Mouse (Mus musculus) testis, adult 2 months (tissue): ENCODE data around the gene Smpd2. TPM values are rescaled to one million over a fixed set of nuclear protein-coding genes. Genes with fewer than 3 reads are reported as not detected.

Experiments
- H3K27ac ChIP-seq: fragments of 200-500 bp; 2 replicates; pipeline ENCODE4 v1.5.1; 2012; ENCODE audit warnings: low read depth, low read length; ENCODE audit not compliant: control insufficient read depth, insufficient read depth
- H3K27me3 ChIP-seq: fragments of 200-500 bp; 2 replicates; pipeline ENCODE4 v1.6.1; 2012; ENCODE audit warnings: mild to moderate bottlenecking, low read length, moderate library complexity; ENCODE audit not compliant: control insufficient read depth, insufficient read depth
- H3K36me3 ChIP-seq: fragments of 200-500 bp; 2 replicates; pipeline ENCODE4 v1.6.1; 2012; ENCODE audit warnings: mild to moderate bottlenecking, low read length; ENCODE audit not compliant: control insufficient read depth, insufficient read depth
- H3K4me1 ChIP-seq: fragments of 200-500 bp; 2 replicates; pipeline ENCODE4 v1.6.1; 2012; ENCODE audit warnings: low read length; ENCODE audit not compliant: control insufficient read depth, insufficient read depth
- H3K4me3 ChIP-seq: fragments of 200-500 bp; 2 replicates; pipeline ENCODE4 v1.5.1; 2012; ENCODE audit warnings: low read depth, mild to moderate bottlenecking, low read length, moderate library complexity, mixed read lengths; ENCODE audit not compliant: control insufficient read depth
- CTCF ChIP-seq: fragments of 200-500 bp; IDR thresholded peaks from 2 replicates; pipeline ENCODE4 v1.5.1; 2012; ENCODE audit warnings: low read depth, mild to moderate bottlenecking, inconsistent platforms, low read length, moderate library complexity; ENCODE audit not compliant: control insufficient read depth, insufficient read depth, insufficient replicate concordance
- POLR2A ChIP-seq: fragments of 200-500 bp; IDR thresholded peaks from 2 replicates; pipeline ENCODE4 v1.6.1; 2012; ENCODE audit warnings: low read depth, mild to moderate bottlenecking, inconsistent platforms, low read length, moderate library complexity; ENCODE audit not compliant: control insufficient read depth
- polyA plus RNA-seq: library from polyadenylated mRNA; depleted of rRNA; stranded (reverse); fragments of >200 nt; gene quantifications from 2 replicates; pipeline ENCODE4 v1.2.3, GENCODE M21; 2012

The Smpd2 gene
- polyA plus RNA-seq, 1 experiment = 21.3 TPM

DNA sequence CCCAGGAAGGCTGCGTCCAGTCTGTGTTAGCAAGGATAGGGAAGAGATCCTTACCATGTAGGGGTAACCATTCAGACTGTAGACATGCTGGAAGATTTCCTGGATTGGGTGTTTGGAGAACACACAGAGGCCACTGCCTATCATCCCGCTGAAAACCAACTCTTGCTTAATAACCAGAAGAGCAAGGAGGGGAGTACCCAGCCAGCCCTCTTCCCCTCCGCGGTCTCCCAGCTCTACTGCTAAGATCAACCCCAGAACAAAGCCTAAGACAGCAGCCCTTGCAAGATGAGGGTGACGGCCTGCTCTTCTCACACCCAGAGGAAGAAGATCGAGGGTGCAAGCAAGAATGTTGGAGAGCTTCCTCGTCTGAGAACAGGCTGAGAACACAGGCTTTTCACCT lies 1.3 kb downstream of the Smpd2 start:
- Histone ChIP-seq H3K4me3 (peak overlapping the region; percentile 91), H3K27me3 (no peaks in the 10 kb centered on the region), H3K4me1 (peaks cover 13% of the 10 kb centered on the region), H3K27ac (no peak overlapping the region), H3K36me3 (no peaks in the 10 kb centered on the region)
- TF ChIP-seq CTCF = no peak
- TF ChIP-seq POLR2A = no peak

GRCm38 (mm10) chr10:41486506-41487170 lies 3.5 kb downstream of the Smpd2 start:
- H3K36me3 ChIP-seq = no peaks in the 10 kb centered on the region
- H3K4me1 ChIP-seq = peaks cover 17% of the 10 kb centered on the region
- no peak overlapping the region for H3K4me3 ChIP-seq
- no peaks in the 10 kb centered on the region for H3K27me3 ChIP-seq
- TF ChIP-seq CTCF = no peak
- no peak for TF ChIP-seq POLR2A
- no peak overlapping the region for H3K27ac ChIP-seq

DNA sequence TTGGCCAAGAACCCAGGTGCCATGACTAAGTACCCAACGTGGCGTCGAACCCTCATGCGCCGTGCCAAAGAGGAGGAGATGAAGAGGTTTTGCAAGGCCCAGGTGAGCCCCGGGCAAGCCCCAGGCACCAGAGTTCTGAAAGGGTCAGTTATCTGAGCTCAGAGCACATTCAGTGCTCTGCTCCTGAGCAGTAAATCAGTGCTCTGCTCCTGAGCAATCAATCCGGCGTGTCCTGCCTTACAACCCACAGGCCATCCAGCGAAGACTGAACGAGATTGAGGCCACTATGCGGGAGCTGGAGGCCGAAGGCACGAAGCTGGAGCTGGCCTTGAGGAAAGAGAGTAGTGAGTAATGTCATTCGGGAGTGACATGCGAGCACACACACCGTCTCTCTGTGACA lies 4.4 kb downstream of the Smpd2 start:
- H3K4me1 ChIP-seq = peaks cover 20% of the 10 kb centered on the region
- no peak for TF ChIP-seq CTCF
- no peak; the same call in 1 of the 2 replicates for TF ChIP-seq POLR2A
- H3K27ac ChIP-seq = no peak overlapping the region

DNA sequence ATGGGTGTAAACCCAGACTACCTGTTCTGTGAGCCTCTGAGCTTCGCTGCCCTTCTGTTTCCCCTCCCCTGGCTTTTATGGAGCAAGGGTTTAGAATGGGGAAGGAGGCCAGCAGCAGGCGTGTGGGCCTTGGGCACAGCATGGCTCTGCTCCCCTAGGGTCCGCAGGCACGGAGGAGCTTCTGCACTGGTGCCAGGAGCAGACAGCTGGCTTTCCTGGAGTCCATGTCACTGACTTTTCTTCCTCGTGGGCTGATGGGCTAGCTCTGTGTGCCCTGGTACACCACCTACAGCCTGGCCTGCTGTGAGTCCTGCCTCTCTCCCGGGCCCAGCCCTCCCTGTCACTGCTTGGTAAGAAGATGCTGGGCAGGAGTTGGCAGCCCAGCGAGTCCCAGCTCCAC lies 7.7 kb downstream of the Smpd2 start:
- H3K27me3 ChIP-seq = no peaks in the 10 kb centered on the region
- H3K4me1 ChIP-seq = peaks cover 13% of the 10 kb centered on the region
- no peaks in the 10 kb centered on the region for H3K36me3 ChIP-seq
- no peak overlapping the region for H3K27ac ChIP-seq
- H3K4me3 ChIP-seq = no peak overlapping the region
- no peak for TF ChIP-seq CTCF
- TF ChIP-seq POLR2A = no peak

More for the DNA sequence above, 4.4 kb downstream of the Smpd2 start:
- no peaks in the 10 kb centered on the region for H3K27me3 ChIP-seq
- H3K36me3 ChIP-seq = no peaks in the 10 kb centered on the region
- no peak overlapping the region for H3K4me3 ChIP-seq

DNA sequence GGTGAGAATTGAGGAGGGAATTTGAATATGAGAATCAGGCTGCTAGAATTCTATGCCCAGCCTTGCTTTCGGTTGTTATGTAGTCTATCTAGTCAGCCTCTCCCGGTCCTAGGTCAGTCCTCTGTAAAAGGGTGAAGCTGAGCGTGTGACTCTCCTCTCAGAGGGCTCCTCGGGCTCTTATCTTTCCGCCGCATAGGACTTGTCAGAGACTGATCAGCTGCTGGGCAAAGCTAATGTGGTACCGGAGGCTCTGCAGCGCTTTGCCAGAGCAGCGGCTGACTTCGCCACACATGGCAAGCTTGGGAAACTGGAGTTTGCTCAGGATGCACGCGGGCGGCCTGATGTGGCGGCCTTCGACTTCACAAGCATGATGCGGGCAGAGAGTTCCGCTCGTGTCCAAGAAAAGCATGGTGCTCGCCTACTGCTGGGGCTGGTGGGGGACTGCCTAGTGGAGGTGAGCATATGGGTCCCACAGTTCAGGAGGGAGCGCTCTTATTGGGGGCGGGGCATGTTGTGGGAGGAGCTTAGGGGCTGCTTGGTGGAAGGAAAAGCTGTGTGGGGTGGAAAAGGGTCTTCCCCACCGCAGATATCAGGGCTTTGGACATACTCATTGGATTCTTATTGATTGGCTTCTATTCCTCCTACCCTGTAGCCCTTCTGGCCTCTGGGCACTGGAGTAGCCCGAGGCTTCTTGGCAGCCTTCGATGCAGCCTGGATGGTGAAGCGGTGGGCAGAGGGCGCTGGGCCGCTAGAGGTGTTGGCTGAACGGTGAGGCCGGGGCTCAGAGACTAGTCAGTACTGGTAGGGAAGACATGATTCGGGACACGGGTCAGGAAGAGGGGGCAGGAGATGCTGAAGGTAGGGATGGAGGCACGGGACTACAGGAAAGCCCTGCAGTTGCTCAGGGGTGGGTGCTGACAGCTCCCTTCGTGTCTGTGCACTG lies 9.0 kb downstream of the Smpd2 start:
- peak overlapping the region; percentile 36 for H3K4me3 ChIP-seq
- H3K36me3 ChIP-seq = no peaks in the 10 kb centered on the region
- no peaks in the 10 kb centered on the region for H3K27me3 ChIP-seq
- peaks cover 19% of the 10 kb centered on the region for H3K4me1 ChIP-seq
- no peak overlapping the region for H3K27ac ChIP-seq
- TF ChIP-seq POLR2A (no peak), CTCF (no peak)

GRCm38 (mm10) chr10:41479961-41480360 lies 10.2 kb downstream of the Smpd2 start:
- Histone ChIP-seq H3K36me3 (no peaks in the 10 kb centered on the region), H3K4me1 (peaks cover 23% of the 10 kb centered on the region), H3K4me3 (no peak overlapping the region), H3K27ac (no peak overlapping the region), H3K27me3 (no peaks in the 10 kb centered on the region)
- no peak for TF ChIP-seq POLR2A

DNA sequence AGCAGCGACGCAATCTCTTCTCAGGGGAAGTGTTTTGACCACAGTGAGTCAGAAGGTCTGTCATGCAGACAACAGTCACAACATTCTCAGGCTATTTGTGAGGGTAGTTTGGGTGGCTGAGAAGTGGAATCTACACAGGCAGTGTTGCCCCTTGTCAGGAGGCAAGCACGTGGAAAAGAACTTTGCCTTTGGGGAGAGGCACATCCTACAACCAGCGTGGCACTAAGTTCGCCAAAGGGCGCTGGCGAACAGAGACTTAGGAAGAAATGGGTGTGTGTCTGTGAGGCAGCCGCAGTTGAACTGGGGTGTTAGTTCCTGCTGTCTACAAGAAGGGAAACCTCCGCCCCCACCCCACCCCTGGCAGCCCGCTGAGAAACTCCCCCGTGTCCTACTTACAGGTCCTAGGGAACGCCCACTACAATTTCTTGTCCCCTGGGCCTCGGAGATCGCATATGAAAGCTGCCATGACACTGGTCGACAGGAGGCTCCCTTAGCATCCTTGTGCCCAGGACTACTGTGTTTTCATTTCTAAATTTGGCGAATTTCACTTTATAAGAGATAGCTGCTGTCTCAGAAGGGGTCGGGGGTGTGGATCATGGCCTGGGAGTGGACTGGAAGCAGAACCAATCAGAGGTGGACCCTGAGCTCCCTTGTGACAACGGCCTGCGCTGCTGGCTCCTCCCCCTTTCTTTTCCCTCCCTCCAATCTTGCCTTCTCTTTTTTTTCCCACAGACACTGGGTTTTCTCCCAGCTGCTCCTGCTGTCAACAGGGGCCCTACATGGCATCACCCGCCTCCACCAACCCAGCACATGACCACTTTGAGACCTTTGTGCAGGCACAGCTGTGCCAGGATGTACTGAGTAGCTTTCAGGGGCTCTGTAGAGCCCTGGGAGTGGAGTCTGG lies 12.6 kb downstream of the Smpd2 start:
- Histone ChIP-seq H3K27me3 (no peaks in the 10 kb centered on the region), H3K4me1 (peaks cover 23% of the 10 kb centered on the region), H3K4me3 (peak overlapping the region; percentile 50), H3K36me3 (no peaks in the 10 kb centered on the region), H3K27ac (peak overlapping the region; percentile 10; the same call in 1 of the 2 replicates)
- no peak for TF ChIP-seq CTCF
- TF ChIP-seq POLR2A = no peak
